Mouse (Mus musculus): ENCODE measurements around the gene Zfp160.
A peak's percentile ranks its signal among the peaks of the same experiment; 100 is the strongest.
"Not testable (repeated sequence)": the region's sequence is repeated elsewhere in the genome, so short reads cannot be mapped to it uniquely, and the experiment has no call there.

The Zfp160 gene

DNA sequence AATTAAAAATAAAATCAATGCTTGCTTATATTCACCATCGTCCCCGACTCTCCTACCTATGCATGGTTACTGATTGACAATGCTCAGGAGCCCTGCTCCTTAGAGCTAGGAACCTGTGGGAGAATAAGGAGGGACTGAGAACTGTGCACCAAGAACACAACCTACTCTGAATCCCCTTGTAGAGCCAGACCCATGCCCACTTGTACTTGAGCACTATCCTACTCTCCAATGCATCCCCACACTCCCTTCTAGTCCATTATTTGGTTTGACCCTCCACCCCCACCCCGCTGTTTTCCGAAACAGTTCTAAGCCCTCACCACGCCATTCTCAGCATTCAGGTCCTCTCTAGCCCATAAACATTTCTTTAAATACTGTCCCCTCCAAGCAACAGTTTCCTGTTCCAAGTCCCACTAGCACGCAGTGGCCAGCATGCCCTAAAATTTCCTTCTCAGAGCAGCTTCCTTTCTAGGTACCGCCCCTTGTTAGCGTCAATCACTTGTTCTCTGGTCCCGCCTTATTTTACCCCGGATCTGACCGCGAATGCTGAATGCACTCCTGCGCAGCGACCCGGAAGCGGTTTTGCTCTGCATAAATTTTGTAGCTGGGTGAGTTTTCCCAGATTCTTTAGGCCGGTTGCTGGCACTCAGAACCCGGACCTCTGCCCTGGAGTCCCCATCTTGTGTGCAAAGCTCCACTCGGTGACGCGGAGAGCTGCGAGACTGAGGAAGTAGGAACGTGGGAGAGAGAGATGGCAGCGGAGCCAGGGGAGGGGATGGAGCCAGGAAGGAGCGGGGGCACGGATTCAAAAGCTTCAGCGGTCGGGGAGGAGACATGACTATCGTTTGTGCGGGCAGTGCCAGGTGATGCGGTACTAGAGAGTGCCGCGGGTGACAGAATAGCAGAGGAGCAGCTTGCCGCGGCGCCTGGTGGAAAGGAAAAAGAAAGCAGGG lies at the start of gene Zfp160:
Zfp160 (plus strand) TSS at position 522 of the 950 bp plus-strand sequence.
- peak; percentile 98 for DNase-seq (ENCODE audit: low read depth, low spot score)

- DNase-seq (ENCODE audit: low read depth, low spot score) = no peak
Measured at GRCm38 (mm10) chr17:20960386-20960785, 48.3 kb upstream of the Zfp160 start.

DNA sequence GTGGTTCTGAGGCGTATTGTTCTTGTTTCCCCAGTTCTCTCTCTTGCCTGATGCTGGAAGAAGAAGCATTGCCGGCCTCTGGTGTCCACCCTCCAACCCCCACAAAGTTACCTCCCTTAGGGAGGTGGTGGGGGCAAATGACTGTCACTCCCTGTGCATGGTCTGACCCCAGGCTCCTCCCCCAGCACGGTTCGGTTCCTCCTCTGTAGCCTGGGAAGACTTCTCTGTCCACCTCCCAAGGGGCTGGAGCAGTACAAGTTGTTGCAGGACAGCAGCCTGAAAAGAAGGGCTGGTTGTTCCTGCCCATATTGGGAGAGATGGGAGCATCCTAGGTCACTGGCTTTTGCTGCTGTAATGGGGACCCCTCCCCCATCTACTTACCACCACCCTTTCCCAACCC lies 43.3 kb upstream of the Zfp160 start:
- DNase-seq (ENCODE audit: low read depth, low spot score) = no peak

- DNase-seq (ENCODE audit: low read depth, low spot score) = no peak
Measured at GRCm38 (mm10) chr17:20966681-20967080, 42.0 kb upstream of the Zfp160 start.

- no peak for DNase-seq (ENCODE audit: low read depth, low spot score)
Measured at GRCm38 (mm10) chr17:20993716-20994115, 15.0 kb upstream of the Zfp160 start.

- no peak for DNase-seq (ENCODE audit: low read depth, low spot score)
Measured at GRCm38 (mm10) chr17:20996364-20996763, 12.3 kb upstream of the Zfp160 start, which contains the start of gene Vmn1r233. TSS of gene Vmn1r233 (minus strand) at chr17:20996464.

DNA sequence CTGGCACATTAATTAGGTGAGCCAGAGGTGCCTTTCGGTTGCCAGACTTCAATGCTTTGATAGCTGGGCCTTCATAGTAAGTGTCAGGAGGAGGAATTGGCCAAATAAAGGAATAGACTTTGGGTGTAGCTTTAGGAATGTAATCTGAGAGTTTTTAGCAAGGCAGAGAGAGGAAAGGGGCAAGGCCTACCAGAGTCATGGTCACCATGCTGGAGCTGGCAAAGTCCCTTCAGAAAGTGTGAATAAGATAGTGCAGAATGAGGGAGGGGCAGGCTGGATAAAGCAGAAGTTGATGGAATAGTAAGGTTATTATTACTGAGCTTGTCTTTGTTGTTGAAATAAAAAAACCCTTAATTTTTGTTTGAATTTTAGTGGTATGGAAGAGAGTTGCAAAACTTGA lies 1.0 kb downstream of the Zfp160 start:
- DNase-seq (ENCODE audit: low read depth, low spot score) = peak; percentile 44

GRCm38 (mm10) chr17:21018410-21019080 lies 9.8 kb downstream of the Zfp160 start:
- DNase-seq (ENCODE audit: low read depth, low spot score) = no peak

GRCm38 (mm10) chr17:21048020-21048419 lies 39.3 kb downstream of the Zfp160 start:
- DNase-seq (ENCODE audit: low read depth, low spot score) = not testable (repeated sequence)

GRCm38 (mm10) chr17:21050901-21051300 lies 42.2 kb downstream of the Zfp160 start:
- no peak for DNase-seq (ENCODE audit: low read depth, low spot score)

DNA sequence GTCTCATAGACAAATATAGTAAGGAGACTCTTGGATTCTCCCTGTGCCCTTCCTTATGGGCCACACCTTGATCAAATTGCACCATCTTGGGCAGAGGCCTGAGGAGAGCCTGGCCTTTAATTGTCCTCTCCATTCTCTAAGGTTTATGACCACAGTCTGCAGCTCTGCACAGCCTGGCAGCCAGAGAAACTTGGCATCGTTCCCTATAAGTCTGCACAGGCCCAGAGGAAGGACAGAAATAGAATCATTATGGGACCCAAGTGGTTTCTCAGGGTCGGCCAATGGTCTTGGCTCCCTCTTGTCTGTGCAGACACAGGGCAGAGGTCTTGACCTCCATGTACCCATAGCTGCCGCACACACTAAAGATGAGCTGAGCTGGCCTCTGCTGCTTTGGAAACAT lies 42.6 kb downstream of the Zfp160 start:
- not testable (repeated sequence) for DNase-seq (ENCODE audit: low read depth, low spot score)

GRCm38 (mm10) chr17:21051919-21052318 lies 43.2 kb downstream of the Zfp160 start:
- not testable (repeated sequence) for DNase-seq (ENCODE audit: low read depth, low spot score)

DNA sequence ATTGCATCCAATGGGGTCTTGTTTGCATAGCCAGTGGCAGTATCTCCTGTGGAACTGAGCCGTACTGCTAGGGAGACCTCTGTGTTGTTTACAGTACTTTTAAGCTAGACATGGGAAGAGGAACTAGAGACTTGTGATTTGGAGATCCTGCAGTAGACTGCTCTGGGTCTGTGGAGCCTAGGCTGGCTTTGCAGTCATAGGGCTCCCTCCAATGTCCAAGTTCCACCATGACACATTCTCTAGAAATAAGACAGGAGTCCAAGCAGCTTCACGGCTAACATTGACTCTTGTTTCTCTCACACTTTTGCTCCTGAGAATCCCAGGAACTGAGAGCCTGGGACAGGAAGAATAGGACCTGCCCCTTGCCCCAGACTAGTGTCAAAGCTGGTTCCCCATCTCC lies 44.6 kb downstream of the Zfp160 start:
- DNase-seq (ENCODE audit: low read depth, low spot score) = no peak

DNA sequence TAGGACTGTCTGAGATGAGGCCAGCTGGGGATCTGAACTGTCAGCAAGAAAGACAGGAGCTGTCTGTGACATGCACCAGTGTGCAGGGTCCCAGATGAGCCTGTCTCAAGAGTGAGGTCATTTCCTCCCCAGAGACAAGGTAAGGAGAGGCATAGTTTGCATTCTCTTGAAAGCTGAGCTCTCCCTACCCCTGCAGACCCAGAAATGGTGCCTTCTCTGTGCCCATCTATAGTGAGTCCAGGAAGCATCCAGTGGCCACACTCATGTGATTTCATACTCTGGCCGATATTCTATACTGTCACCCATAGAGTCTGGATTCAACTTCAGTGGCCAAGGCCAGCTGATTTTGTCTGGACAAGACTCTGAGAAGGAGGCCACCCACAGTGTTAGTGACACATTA lies 46.4 kb downstream of the Zfp160 start:
- not testable (repeated sequence) for DNase-seq (ENCODE audit: low read depth, low spot score)

DNA sequence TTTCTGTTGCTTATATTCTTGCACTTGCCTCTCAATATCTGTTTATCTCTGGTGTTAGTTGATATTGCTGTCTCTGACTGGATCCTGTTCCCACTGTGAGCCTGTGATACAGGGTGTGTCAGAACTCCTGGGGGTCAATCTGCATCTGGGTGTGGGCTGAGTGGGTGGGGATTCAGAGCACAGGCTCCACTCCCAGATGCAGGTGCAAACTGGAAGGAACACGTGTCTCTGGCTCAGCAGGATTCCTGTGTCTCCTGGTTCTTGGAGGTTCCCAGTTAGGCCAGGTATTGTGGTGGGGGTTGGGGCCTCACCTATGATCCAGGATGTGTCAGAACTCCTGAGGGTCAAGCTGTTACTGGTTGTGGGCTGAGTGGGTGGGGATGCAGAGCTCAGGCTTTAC lies 56.8 kb downstream of the Zfp160 start:
- DNase-seq (ENCODE audit: low read depth, low spot score) = no peak

DNA sequence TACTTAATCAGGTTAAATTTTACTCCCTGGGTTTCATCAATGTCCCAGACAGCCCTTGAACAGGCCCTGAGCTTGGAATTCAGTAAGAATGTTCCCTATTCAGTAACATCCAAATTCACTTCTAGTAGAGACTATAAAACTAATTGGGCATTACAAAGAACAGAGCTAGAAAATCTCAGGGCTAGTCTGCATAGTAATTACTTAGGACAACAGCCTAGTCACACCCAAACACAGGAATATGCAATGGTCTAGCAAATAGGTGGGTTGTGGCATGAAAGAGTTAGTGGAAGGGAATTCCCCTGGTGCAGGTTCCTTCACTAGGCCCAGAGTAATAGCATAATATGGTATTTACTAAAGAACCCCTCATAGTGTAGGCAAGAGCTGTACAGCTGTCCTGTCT lies 58.3 kb downstream of the Zfp160 start:
- no peak for DNase-seq (ENCODE audit: low read depth, low spot score)

DNA sequence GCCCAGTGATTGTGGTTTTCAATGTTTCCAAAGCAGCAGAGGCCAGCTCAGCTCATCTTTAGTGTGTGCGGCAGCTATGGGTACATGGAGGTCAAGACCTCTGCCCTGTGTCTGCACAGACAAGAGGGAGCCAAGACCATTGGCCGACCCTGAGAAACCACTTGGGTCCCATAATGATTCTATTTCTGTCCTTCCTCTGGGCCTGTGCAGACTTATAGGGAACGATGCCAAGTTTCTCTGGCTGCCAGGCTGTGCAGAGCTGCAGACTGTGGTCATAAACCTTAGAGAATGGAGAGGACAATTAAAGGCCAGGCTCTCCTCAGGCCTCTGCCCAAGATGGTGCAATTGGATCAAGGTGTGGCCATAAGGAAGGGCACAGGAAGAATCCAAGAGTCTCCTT lies 60.7 kb downstream of the Zfp160 start:
- DNase-seq (ENCODE audit: low read depth, low spot score) = not testable (repeated sequence)

DNA sequence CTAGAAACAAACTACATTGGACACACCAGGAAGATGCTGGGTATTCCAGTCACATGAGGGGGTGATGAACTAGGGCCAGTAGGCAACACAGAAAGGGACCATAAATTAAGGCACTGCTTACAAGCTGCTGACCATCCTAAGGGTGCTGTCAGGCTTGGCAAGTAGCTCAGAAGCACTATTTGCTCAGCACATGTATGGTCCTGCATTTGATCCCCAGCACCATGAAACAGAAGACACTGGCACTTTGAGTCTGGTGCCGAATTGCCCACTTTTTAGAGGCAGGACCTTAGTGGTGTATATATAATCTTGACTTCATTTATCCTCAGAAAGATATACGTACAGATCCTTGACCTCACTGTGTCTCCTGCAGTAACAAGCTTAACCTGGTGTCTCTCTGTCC lies 62.3 kb downstream of the Zfp160 start:
- DNase-seq (ENCODE audit: low read depth, low spot score) = not testable (repeated sequence)

Measured in 3T3-L1 (cell line).